Mouse (Mus musculus) hindbrain, embryonic 12.5 days (tissue): ENCODE measurements at regions not wholly inside any gene's neighbourhood (a gene's known extent, or its start where the extent isn't known, plus 50 kb on each side); places are given as distances from the start of the nearest gene placed in this dataset.

Source experiments
- ATAC-seq: fragments of 200-750 bp; cut with Nextera tagmentation; 2 replicates; pipeline ENCODE4 v1.8.0; 2017; ENCODE audit warnings: moderate TSS enrichment; ENCODE audit not compliant: low FRiP score
- H3K27ac ChIP-seq: fragments of 300-500 bp; sonication (generic); 2 replicates; pipeline ENCODE4 v1.5.1; 2016; ENCODE audit warnings: mild to moderate bottlenecking
- H3K27me3 ChIP-seq: fragments of 300-500 bp; sonication (generic); 2 replicates; pipeline ENCODE4 v1.6.1; 2016; ENCODE audit warnings: mild to moderate bottlenecking
- H3K36me3 ChIP-seq: fragments of 300-500 bp; sonication (generic); 2 replicates; pipeline ENCODE4 v1.6.1; 2016; ENCODE audit warnings: mild to moderate bottlenecking
- H3K4me1 ChIP-seq: fragments of 300-500 bp; sonication (generic); 2 replicates; pipeline ENCODE4 v1.6.1; 2016
- H3K4me2 ChIP-seq: fragments of 300-500 bp; sonication (generic); replicated peaks from 2 replicates; pipeline ENCODE4 v1.6.1; 2016; ENCODE audit warnings: mild to moderate bottlenecking
- H3K4me3 ChIP-seq: fragments of 300-500 bp; sonication (generic); 2 replicates; pipeline ENCODE4 v1.5.1; 2016; ENCODE audit warnings: mild to moderate bottlenecking
- H3K9ac ChIP-seq: fragments of 300-500 bp; sonication (generic); 2 replicates; pipeline ENCODE4 v1.6.1; 2016; ENCODE audit warnings: mild to moderate bottlenecking, moderate library complexity
- H3K9me3 ChIP-seq: fragments of 300-500 bp; sonication (generic); replicated peaks from 2 replicates; pipeline ENCODE4 v1.6.1; 2016; ENCODE audit warnings: mild to moderate bottlenecking
- WGBS: fragments of 180-500 bp; shearing (Covaris S2); methylation state at CpG from one replicate; pipeline ENCODE4 v1.1.7; 2016; 5-methylcytosine and 5-hydroxymethylcytosine counted together

DNA sequence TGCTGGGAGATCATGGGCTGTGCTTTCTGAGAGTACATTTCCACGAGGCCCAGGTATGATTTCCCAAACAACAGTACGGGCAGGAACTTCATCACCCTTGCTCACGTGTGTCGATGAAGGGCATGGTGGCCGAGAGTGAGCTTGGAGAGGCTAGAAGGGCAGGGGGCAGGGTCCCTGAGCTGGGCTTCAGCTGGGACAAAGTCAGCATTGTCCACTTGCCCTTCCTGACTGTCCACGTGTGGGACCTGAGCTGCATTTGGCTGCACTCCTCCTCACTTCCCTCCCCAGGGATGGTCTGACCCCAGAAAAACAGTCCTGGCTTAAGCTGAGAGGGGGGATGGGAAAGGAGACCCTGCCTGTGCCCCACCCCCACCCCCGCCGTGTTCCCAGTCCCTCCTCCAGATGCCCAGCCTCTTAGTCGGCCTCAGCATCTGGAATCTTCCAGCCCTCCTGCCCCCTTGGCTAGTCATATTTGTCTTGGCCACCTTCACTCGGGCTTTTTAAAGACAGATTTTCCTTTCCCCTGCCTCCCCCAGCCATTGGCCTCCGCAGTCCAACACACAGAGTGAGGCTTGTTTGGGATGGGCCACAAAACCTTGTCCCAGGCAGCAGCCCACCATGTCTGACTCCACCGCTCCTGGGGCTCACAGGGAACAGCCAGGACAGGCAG is 58.6 kb downstream of the Isg20 start:
- H3K9ac ChIP-seq, result no peak overlapping the region
- H3K9me3 ChIP-seq, result no peaks in the 10 kb centered on the region
- 62% methylated on average over 12 of the region's 12 CpGs for WGBS
- no peaks in the 10 kb centered on the region for H3K4me1 ChIP-seq
- H3K27me3 ChIP-seq, result no peaks in the 10 kb centered on the region
- no peak for ATAC-seq
- no peak overlapping the region for H3K4me2 ChIP-seq
- H3K27ac ChIP-seq, result no peak overlapping the region
- no peaks in the 10 kb centered on the region for H3K36me3 ChIP-seq
- H3K4me3 ChIP-seq, result no peak overlapping the region

- peak; percentile 50 for ATAC-seq
- Histone ChIP-seq H3K4me1 (peaks cover 11% of the 10 kb centered on the region), H3K9ac (peak overlapping the region; percentile 52), H3K36me3 (no peaks in the 10 kb centered on the region), H3K27ac (no peak overlapping the region), H3K27me3 (peaks cover 6% of the 10 kb centered on the region; the same call in 1 of the 2 replicates), H3K4me2 (peak overlapping the region; percentile 69), H3K9me3 (no peaks in the 10 kb centered on the region), H3K4me3 (peak overlapping the region; percentile 34)
- 42% methylated on average over 5 of the region's 5 CpGs for WGBS
These were observed 63.5 kb upstream of the Acan start for GRCm38 (mm10) chr7:78989751-78990206.

DNA sequence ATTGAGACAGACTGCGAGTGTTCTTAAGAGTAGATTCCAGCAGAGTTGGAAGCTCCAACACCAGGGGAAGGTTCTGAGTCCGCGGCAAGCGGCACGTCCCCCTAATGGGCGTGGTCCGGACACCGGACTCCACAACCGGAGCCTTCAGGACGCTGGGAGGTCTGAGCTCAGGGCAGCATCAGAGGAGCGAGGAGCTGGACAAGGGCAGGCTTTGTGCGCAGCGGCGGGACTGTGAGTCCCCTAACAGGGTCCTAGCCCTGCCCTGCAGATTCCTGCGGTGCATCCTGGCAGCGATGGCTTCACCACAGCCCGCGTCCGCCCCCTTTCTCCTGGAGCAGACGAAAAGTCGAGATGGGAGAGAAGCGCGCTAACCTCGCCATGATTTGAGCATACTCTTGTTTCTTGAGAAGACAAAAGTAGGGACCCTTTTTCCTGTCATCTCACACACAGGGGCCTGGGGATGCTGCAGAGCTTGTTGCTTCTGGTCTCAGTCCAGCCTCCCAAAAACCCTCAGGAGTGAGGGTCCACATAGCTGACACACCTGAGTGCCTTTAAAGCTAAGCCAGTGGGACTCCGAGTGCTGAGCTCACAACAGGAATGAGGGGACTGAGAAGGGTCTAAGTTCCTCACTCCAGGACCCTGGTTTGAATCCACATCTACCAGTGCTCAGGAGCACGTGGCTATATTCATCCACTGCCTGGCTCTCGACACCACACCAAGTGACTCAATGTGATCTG is 62.8 kb upstream of the Acan start:
- peak overlapping the region; percentile 69 for H3K4me2 ChIP-seq
- H3K4me3 ChIP-seq, result peak overlapping the region; percentile 34
- H3K9ac ChIP-seq, result peak overlapping the region; percentile 52
- H3K9me3 ChIP-seq, result no peaks in the 10 kb centered on the region
- H3K4me1 ChIP-seq, result peaks cover 11% of the 10 kb centered on the region
- H3K27me3 ChIP-seq, result peaks cover 6% of the 10 kb centered on the region; the same call in 1 of the 2 replicates
- no peaks in the 10 kb centered on the region for H3K36me3 ChIP-seq
- peak; percentile 79 for ATAC-seq
- H3K27ac ChIP-seq, result no peak overlapping the region
- 4% methylated on average over 27 of the region's 27 CpGs for WGBS

- no peak for ATAC-seq
- Histone ChIP-seq H3K36me3 (no peaks in the 10 kb centered on the region), H3K9me3 (no peaks in the 10 kb centered on the region), H3K4me2 (no peak overlapping the region), H3K4me3 (no peak overlapping the region), H3K4me1 (peaks cover 11% of the 10 kb centered on the region), H3K27me3 (peaks cover 6% of the 10 kb centered on the region; the same call in 1 of the 2 replicates), H3K9ac (no peak overlapping the region), H3K27ac (no peak overlapping the region)
- WGBS, result 85% methylated on average over 7 of the region's 7 CpGs
These were observed 60.3 kb upstream of the Acan start for GRCm38 (mm10) chr7:78992991-78993390.

DNA sequence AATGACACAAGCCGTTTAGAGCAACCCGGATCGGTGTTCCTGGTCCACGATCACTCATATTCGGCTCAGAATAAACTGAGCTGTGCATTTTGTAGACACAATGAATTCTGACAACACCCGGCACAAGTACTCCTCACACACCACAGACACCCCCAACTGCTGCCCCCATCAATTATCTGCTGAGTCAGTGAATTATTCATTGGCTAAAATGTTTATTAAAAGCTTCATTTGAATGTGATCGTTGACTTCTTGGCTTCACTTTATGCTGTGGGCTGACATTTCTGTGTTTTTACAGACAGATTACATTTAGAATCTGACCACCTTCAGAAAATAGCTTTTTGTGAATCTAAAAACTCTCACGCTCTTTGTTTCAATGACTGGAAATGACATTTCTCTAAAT is 59.1 kb upstream of the Acan start:
- Histone ChIP-seq H3K36me3 (no peaks in the 10 kb centered on the region), H3K9ac (no peak overlapping the region), H3K4me3 (no peak overlapping the region), H3K4me2 (no peak overlapping the region), H3K27ac (no peak overlapping the region), H3K9me3 (no peaks in the 10 kb centered on the region), H3K27me3 (peaks cover 6% of the 10 kb centered on the region; the same call in 1 of the 2 replicates), H3K4me1 (peaks cover 11% of the 10 kb centered on the region)
- ATAC-seq, result no peak
- WGBS, result 87% methylated on average over 8 of the region's 8 CpGs

GRCm38 (mm10) chr7:78995034-78995433 is 58.2 kb upstream of the Acan start:
- Histone ChIP-seq H3K9ac (no peak overlapping the region), H3K4me3 (no peak overlapping the region), H3K36me3 (no peaks in the 10 kb centered on the region), H3K4me2 (no peak overlapping the region), H3K27ac (no peak overlapping the region), H3K9me3 (no peaks in the 10 kb centered on the region), H3K4me1 (peaks cover 10% of the 10 kb centered on the region), H3K27me3 (peaks cover 6% of the 10 kb centered on the region; the same call in 1 of the 2 replicates)
- ATAC-seq, result no peak
- 86% methylated on average over 2 of the region's 2 CpGs for WGBS

GRCm38 (mm10) chr7:78995820-78996219 is 57.5 kb upstream of the Acan start:
- ATAC-seq, result no peak
- Histone ChIP-seq H3K36me3 (no peaks in the 10 kb centered on the region), H3K9me3 (no peaks in the 10 kb centered on the region), H3K4me1 (peaks cover 2% of the 10 kb centered on the region), H3K4me2 (no peak overlapping the region), H3K4me3 (no peak overlapping the region), H3K27ac (no peak overlapping the region), H3K27me3 (peaks cover 4% of the 10 kb centered on the region; the same call in 1 of the 2 replicates), H3K9ac (no peak overlapping the region)
- WGBS, result 78% methylated on average over 4 of the region's 4 CpGs
